Mouse (Mus musculus) MEL (cell line): ENCODE measurements around the gene Inpp5a.

Experiments used
- CTCF ChIP-seq, 3 experiments: IDR thresholded peaks in 2 of 3; conservative IDR thresholded peaks in 1 of 3; 2 replicates each; pipeline ENCODE4 v1.5.1; 2011 to 2012; ENCODE audit warnings: low read length in 3 of 3, low read depth in 2 of 3, mild to moderate bottlenecking in 2 of 3, improper control_type of control experiment in 1 of 3, inconsistent platforms in 1 of 3, mixed read lengths in 1 of 3, moderate library complexity in 1 of 3; ENCODE audit not compliant: control insufficient read depth in 1 of 3, insufficient read depth in 1 of 3, poor library complexity in 1 of 3, severe bottlenecking in 1 of 3
- MAFK ChIP-seq: IDR thresholded peaks from 2 replicates; pipeline ENCODE4 v1.6.1; 2011; ENCODE audit warnings: low read depth, mild to moderate bottlenecking, low read length, improper control_type of control experiment, borderline replicate concordance
- MYC ChIP-seq: IDR thresholded peaks from 2 replicates; pipeline ENCODE4 v1.6.1; 2011; ENCODE audit warnings: low read depth, mild to moderate bottlenecking, low read length, improper control_type of control experiment, moderate library complexity
- RCOR1 ChIP-seq: IDR thresholded peaks from 2 replicates; pipeline ENCODE4 v1.6.1; 2012; ENCODE audit warnings: low read depth, mild to moderate bottlenecking, inconsistent platforms, low read length, improper control_type of control experiment

DNA sequence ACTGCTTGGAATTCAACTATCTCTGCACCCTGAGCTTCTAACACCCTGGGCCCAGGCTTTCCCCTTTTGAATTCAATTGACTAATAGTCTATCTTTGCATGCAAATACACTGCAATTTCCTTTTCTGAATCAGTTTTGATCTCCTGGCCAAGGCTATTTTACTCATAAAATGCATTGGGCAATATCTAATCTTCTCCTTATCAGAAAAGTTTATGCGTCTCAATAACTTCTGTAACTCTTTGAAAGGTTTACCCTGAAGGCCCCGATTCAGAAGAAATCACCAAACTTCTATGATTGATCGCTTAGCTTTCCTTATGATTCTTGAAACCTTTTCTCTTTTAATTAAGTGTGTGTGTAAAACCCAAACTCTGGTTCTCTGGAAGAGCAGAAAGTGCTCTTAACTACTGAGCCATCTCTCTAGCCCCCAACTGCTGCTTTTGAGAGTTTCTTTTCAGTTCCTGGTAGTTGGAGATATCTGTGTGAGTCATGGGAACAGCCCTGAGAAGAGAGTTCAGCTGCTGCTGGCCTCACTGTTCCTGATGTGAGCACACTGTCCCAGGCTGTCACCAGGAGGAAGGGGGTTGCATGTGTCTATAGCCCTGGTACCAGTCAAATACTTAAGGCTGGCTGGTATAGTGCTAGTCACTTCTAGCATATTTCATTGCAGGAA lies 27.9 kb upstream of the Inpp5a start:
- TF ChIP-seq CTCF (IDR thresholded peaks at IDR 0.05 in 2 of 3, conservative IDR thresholded peaks at IDR 0.05 in 1 of 3; ENCODE audit: control insufficient read depth in 1 of 3, insufficient read depth in 1 of 3, low read depth in 2 of 3, low read length in 3 of 3, poor library complexity in 1 of 3, severe bottlenecking in 1 of 3) (no peak), MAFK (no peak), RCOR1 (0 out of 2 replicates have a peak, but pooled peaks have one; percentile 16), MYC (peak; percentile 13; the same call in 1 of the 2 replicates)
